Mouse (Mus musculus) testis, adult 2 months (tissue): ENCODE results near the gene Rab11fip2. TPM values are rescaled to one million over a fixed set of nuclear protein-coding genes. Genes with fewer than 3 reads are reported as not detected.

Experiments
- H3K27ac ChIP-seq: fragments of 200-500 bp; 2 replicates; pipeline ENCODE4 v1.5.1; 2012; ENCODE audit warnings: low read depth, low read length; ENCODE audit not compliant: control insufficient read depth, insufficient read depth
- H3K27me3 ChIP-seq: fragments of 200-500 bp; 2 replicates; pipeline ENCODE4 v1.6.1; 2012; ENCODE audit warnings: mild to moderate bottlenecking, low read length, moderate library complexity; ENCODE audit not compliant: control insufficient read depth, insufficient read depth
- H3K36me3 ChIP-seq: fragments of 200-500 bp; 2 replicates; pipeline ENCODE4 v1.6.1; 2012; ENCODE audit warnings: mild to moderate bottlenecking, low read length; ENCODE audit not compliant: control insufficient read depth, insufficient read depth
- H3K4me1 ChIP-seq: fragments of 200-500 bp; 2 replicates; pipeline ENCODE4 v1.6.1; 2012; ENCODE audit warnings: low read length; ENCODE audit not compliant: control insufficient read depth, insufficient read depth
- H3K4me3 ChIP-seq: fragments of 200-500 bp; 2 replicates; pipeline ENCODE4 v1.5.1; 2012; ENCODE audit warnings: low read depth, mild to moderate bottlenecking, low read length, moderate library complexity, mixed read lengths; ENCODE audit not compliant: control insufficient read depth
- CTCF ChIP-seq: fragments of 200-500 bp; IDR thresholded peaks from 2 replicates; pipeline ENCODE4 v1.5.1; 2012; ENCODE audit warnings: low read depth, mild to moderate bottlenecking, inconsistent platforms, low read length, moderate library complexity; ENCODE audit not compliant: control insufficient read depth, insufficient read depth, insufficient replicate concordance
- POLR2A ChIP-seq: fragments of 200-500 bp; IDR thresholded peaks from 2 replicates; pipeline ENCODE4 v1.6.1; 2012; ENCODE audit warnings: low read depth, mild to moderate bottlenecking, inconsistent platforms, low read length, moderate library complexity; ENCODE audit not compliant: control insufficient read depth
- polyA plus RNA-seq: library from polyadenylated mRNA; depleted of rRNA; stranded (reverse); fragments of >200 nt; gene quantifications from 2 replicates; pipeline ENCODE4 v1.2.3, GENCODE M21; 2012

The Rab11fip2 gene
- polyA plus RNA-seq, 1 experiment: 15.9 TPM

DNA sequence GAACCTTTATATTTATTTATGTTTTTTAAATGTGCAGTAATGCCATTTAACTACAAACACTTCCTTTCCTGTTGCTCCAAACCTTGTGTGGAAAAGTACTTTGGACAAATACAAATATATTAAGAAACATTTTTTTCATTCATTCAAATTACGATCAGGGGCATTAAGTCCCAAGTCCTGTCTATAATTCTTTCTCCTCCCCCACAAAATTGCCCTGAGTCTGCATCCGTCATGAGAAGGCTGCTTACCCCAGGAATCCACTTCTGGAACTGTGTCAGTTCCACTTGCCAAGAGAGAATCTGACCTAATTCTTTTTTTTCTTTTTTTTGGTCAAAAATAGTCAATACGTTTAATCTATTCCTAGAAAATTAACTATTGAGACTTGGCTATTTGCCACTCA, 90.4 kb downstream of the Rab11fip2 start:
- Histone ChIP-seq H3K27ac (no peak overlapping the region), H3K4me1 (no peaks in the 10 kb centered on the region), H3K36me3 (no peaks in the 10 kb centered on the region), H3K27me3 (no peaks in the 10 kb centered on the region), H3K4me3 (no peak overlapping the region)
- TF ChIP-seq POLR2A (no peak), CTCF (no peak)
